Mouse (Mus musculus) E14TG2a.4 (cell line): Measurements from ENCODE around the gene Arhgap11a.

Experiments used
- H3K27me3 ChIP-seq: 2 replicates; pipeline ENCODE4 v1.6.1; 2014; ENCODE audit warnings: low read length, control low read depth; ENCODE audit not compliant: insufficient read depth
- H3K36me3 ChIP-seq: 2 replicates; pipeline ENCODE4 v1.6.1; 2014; ENCODE audit warnings: low read length, control low read depth; ENCODE audit not compliant: insufficient read depth
- H3K4me1 ChIP-seq: replicated peaks from 2 replicates; pipeline ENCODE4 v1.6.1; 2014; ENCODE audit warnings: low read depth, low read length, control low read depth
- H3K4me3 ChIP-seq: replicated peaks from 2 replicates; pipeline ENCODE4 v1.5.1; 2014; ENCODE audit warnings: mild to moderate bottlenecking, low read length
- H3K9me3 ChIP-seq: 2 replicates; pipeline ENCODE4 v1.6.1; 2014; ENCODE audit warnings: low read length, control low read depth
- CTCF ChIP-seq: conservative IDR thresholded peaks from 2 replicates; pipeline ENCODE4 v1.5.1; 2014; ENCODE audit warnings: low read length
- NANOG ChIP-seq: IDR thresholded peaks from 2 replicates; pipeline ENCODE4 v1.6.1; 2014; ENCODE audit warnings: borderline replicate concordance, low read length, mixed read lengths
- POU5F1 ChIP-seq: IDR thresholded peaks from 2 replicates; pipeline ENCODE4 v1.6.1; 2014; ENCODE audit warnings: low read length, borderline replicate concordance

The Arhgap11a gene

GRCm38 (mm10) chr2:113845081-113845480, 3.4 kb downstream of the Arhgap11a start:
- H3K9me3 ChIP-seq, result no peaks in the 10 kb centered on the region
- TF ChIP-seq CTCF (no peak), NANOG (no peak), POU5F1 (no peak)
- H3K36me3 ChIP-seq, result peaks cover 66% of the 10 kb centered on the region
- H3K4me1 ChIP-seq, result peaks cover 30% of the 10 kb centered on the region
- no peak overlapping the region for H3K4me3 ChIP-seq
- no peaks in the 10 kb centered on the region for H3K27me3 ChIP-seq

GRCm38 (mm10) chr2:113841656-113842437, 6.6 kb downstream of the Arhgap11a start:
- no peak overlapping the region for H3K4me3 ChIP-seq
- TF ChIP-seq CTCF (no peak), NANOG (no peak), POU5F1 (no peak)
- no peaks in the 10 kb centered on the region for H3K9me3 ChIP-seq
- peaks cover 93% of the 10 kb centered on the region for H3K36me3 ChIP-seq
- peaks cover 20% of the 10 kb centered on the region for H3K4me1 ChIP-seq
- H3K27me3 ChIP-seq, result no peaks in the 10 kb centered on the region

GRCm38 (mm10) chr2:113839488-113839887, 9.0 kb downstream of the Arhgap11a start:
- H3K36me3 ChIP-seq, result peaks cover 93% of the 10 kb centered on the region

GRCm38 (mm10) chr2:113835219-113835618, 13.2 kb downstream of the Arhgap11a start:
- no peaks in the 10 kb centered on the region for H3K9me3 ChIP-seq

More at GRCm38 (mm10) chr2:113839488-113839887, 9.0 kb downstream of the Arhgap11a start:
- TF ChIP-seq NANOG, result no peak
- TF ChIP-seq POU5F1, result no peak
- no peak overlapping the region for H3K4me3 ChIP-seq
- no peaks in the 10 kb centered on the region for H3K27me3 ChIP-seq
- H3K4me1 ChIP-seq, result peaks cover 5% of the 10 kb centered on the region; the same call in 1 of the 2 replicates
- H3K9me3 ChIP-seq, result no peaks in the 10 kb centered on the region

GRCm38 (mm10) chr2:113828943-113829882, 19.2 kb downstream of the Arhgap11a start, which contains the start of gene Scg5:
Scg5 (minus strand) TSS chr2:113829121.
- TF ChIP-seq POU5F1 (no peak), NANOG (no peak), CTCF (no peak)
- peak within 1 kb of the TSS; percentile 43 for H3K4me3 ChIP-seq

More at GRCm38 (mm10) chr2:113835219-113835618, 13.2 kb downstream of the Arhgap11a start:
- H3K4me1 ChIP-seq, result peaks cover 12% of the 10 kb centered on the region; the same call in 1 of the 2 replicates
- no peak overlapping the region for H3K4me3 ChIP-seq
- TF ChIP-seq POU5F1 (no peak), NANOG (no peak), CTCF (no peak)
- H3K27me3 ChIP-seq, result no peaks in the 10 kb centered on the region
- H3K36me3 ChIP-seq, result peaks cover 87% of the 10 kb centered on the region

GRCm38 (mm10) chr2:113828086-113828942, 20.1 kb downstream of the Arhgap11a start:
- H3K9me3 ChIP-seq, result no peaks in the 10 kb centered on the region
- H3K27me3 ChIP-seq, result no peaks in the 10 kb centered on the region
- peak overlapping the region; percentile 43 for H3K4me3 ChIP-seq
- TF ChIP-seq CTCF, result no peak
- peaks cover 34% of the 10 kb centered on the region for H3K4me1 ChIP-seq
- peaks cover 20% of the 10 kb centered on the region for H3K36me3 ChIP-seq

More at GRCm38 (mm10) chr2:113828943-113829882, 19.2 kb downstream of the Arhgap11a start, which contains the start of gene Scg5:
- Histone ChIP-seq H3K27me3 (no peaks in the 10 kb centered on the region), H3K4me1 (peaks cover 39% of the 10 kb centered on the region), H3K9me3 (no peaks in the 10 kb centered on the region), H3K36me3 (peaks cover 29% of the 10 kb centered on the region)

GRCm38 (mm10) chr2:113823909-113824308, 24.6 kb downstream of the Arhgap11a start:
- H3K4me3 ChIP-seq, result no peak overlapping the region
- no peaks in the 10 kb centered on the region for H3K27me3 ChIP-seq
- H3K36me3 ChIP-seq, result no peaks in the 10 kb centered on the region
- H3K9me3 ChIP-seq, result peaks cover 6% of the 10 kb centered on the region
- TF ChIP-seq CTCF (peak; percentile 95), NANOG (no peak)
- peaks cover 20% of the 10 kb centered on the region for H3K4me1 ChIP-seq

GRCm38 (mm10) chr2:113822367-113822766, 26.1 kb downstream of the Arhgap11a start:
- no peak for TF ChIP-seq NANOG
- TF ChIP-seq CTCF, result no peak
- no peak for TF ChIP-seq POU5F1
- Histone ChIP-seq H3K9me3 (peaks cover 22% of the 10 kb centered on the region), H3K27me3 (no peaks in the 10 kb centered on the region)

More at GRCm38 (mm10) chr2:113822367-113822766, 26.1 kb downstream of the Arhgap11a start:
- H3K4me1 ChIP-seq, result peaks cover 11% of the 10 kb centered on the region
- H3K4me3 ChIP-seq, result no peak overlapping the region
- H3K36me3 ChIP-seq, result no peaks in the 10 kb centered on the region
